Mouse (Mus musculus) Patski (cell line): ENCODE measurements around the gene Col16a1. TPM values are rescaled to one million over a fixed set of nuclear protein-coding genes. Genes with fewer than 3 reads are reported as not detected.

ENCODE experiments used
- ATAC-seq: fragments of 100-300 bp; one replicate; pipeline ENCODE4 v1.8.0; 2021
- CTCF ChIA-PET: fragments of 350-600 bp; sonication (Branson Sonifier 250); formaldehyde crosslinking; loops from one replicate; lab custom pipeline; 2022; ENCODE audit warnings: inconsistent platforms; lab: Charles Lee
- POLR2A ChIA-PET: fragments of 350-600 bp; sonication (Branson Sonifier 250); formaldehyde crosslinking; loops from one replicate; lab custom pipeline; 2022; ENCODE audit warnings: antibody characterized with exemption, inconsistent platforms; lab: Charles Lee
- DNase-seq: peaks from one replicate; pipeline ENCODE4 v3.0.0-alpha.2; 2011; ENCODE audit warnings: low read depth, low spot score
- H3K27me3 ChIP-seq: fragments of 371-371 bp; one replicate; pipeline ENCODE4 v1.5.1; 2021
- CTCF ChIP-seq: fragments of 100-300 bp; IDR thresholded peaks from one replicate; pipeline ENCODE4 v1.5.1; 2021
- in situ Hi-C: fragments of 300-500 bp; cut with MboI; formaldehyde crosslinking; loops from 3 replicates; pipeline ENCODE4 v1.11.1; 2018; ENCODE audit warnings: low pct_unique_long_range_greater_than_20kb, mixed read lengths
- polyA plus RNA-seq: library from polyadenylated mRNA; unstranded; gene quantifications from one replicate; pipeline ENCODE4 v1.2.3, GENCODE M21; 2021

Gene Col16a1
- polyA plus RNA-seq, 1 experiment from 2014 or later, result 0.67 TPM

GRCm38 (mm10) chr4:130017036-130017674, 30.5 kb upstream of the Col16a1 start:
- no peak for TF ChIP-seq CTCF
- ATAC-seq (no peak), DNase-seq (no peak)
- POLR2A ChIA-PET, result no interaction called here
- CTCF ChIA-PET, result no interaction called here
- in situ Hi-C loops, result no loop called here
- no peaks in the 10 kb centered on the region for H3K27me3 ChIP-seq

GRCm38 (mm10) chr4:130022952-130023351, 24.7 kb upstream of the Col16a1 start:
- CTCF ChIA-PET, result no interaction called here
- DNase-seq (no peak), ATAC-seq (no peak)
- POLR2A ChIA-PET, result no interaction called here
- TF ChIP-seq CTCF, result no peak
- H3K27me3 ChIP-seq, result no peaks in the 10 kb centered on the region
- in situ Hi-C loops, result no loop called here

- no peak for TF ChIP-seq CTCF
- in situ Hi-C loops, result no loop called here
- POLR2A ChIA-PET, result no interaction called here
- no peaks in the 10 kb centered on the region for H3K27me3 ChIP-seq
- CTCF ChIA-PET, result no interaction called here
- DNase-seq, result no peak
- ATAC-seq, result no peak
Observed at GRCm38 (mm10) chr4:130023511-130024231, 24.0 kb upstream of the Col16a1 start.

- no peak for ATAC-seq
- no peak for TF ChIP-seq CTCF
- ChIA-PET CTCF (interaction anchor here (1.6 kb wide), 1 partner anchor 66 kb away, joined by 5 read pairs; no protein-coding TSS in a partner anchor), POLR2A (interaction anchor here (0.7 kb wide), 1 partner anchor 43 kb away, joined by 3 read pairs; no protein-coding TSS in a partner anchor)
- in situ Hi-C loops, result no loop called here
- no peaks in the 10 kb centered on the region for H3K27me3 ChIP-seq
- no peak for DNase-seq
Observed at GRCm38 (mm10) chr4:130025544-130025943, 22.1 kb upstream of the Col16a1 start.

- no peaks in the 10 kb centered on the region for H3K27me3 ChIP-seq
- in situ Hi-C loops, result no loop called here
- DNase-seq (no peak), ATAC-seq (no peak)
- ChIA-PET CTCF (no interaction called here), POLR2A (no interaction called here)
- no peak for TF ChIP-seq CTCF
Observed at GRCm38 (mm10) chr4:130031146-130031545, 16.5 kb upstream of the Col16a1 start.

- no peaks in the 10 kb centered on the region for H3K27me3 ChIP-seq
- ChIA-PET CTCF (interaction anchor here (1.0 kb wide), 1 partner anchor 54 kb away, joined by 3 read pairs; no protein-coding TSS in a partner anchor), POLR2A (no interaction called here)
- DNase-seq (no peak), ATAC-seq (no peak)
- in situ Hi-C loops, result no loop called here
- no peak for TF ChIP-seq CTCF
Observed at GRCm38 (mm10) chr4:130033496-130033895, 14.1 kb upstream of the Col16a1 start.

GRCm38 (mm10) chr4:130036112-130036511, 11.5 kb upstream of the Col16a1 start:
- CTCF ChIA-PET, result interaction anchor here (1.1 to 2.4 kb wide), 5 partner anchors 15 to 80 kb away, joined by 3 to 29 read pairs (median 4); no protein-coding TSS in a partner anchor
- TF ChIP-seq CTCF, result no peak
- ATAC-seq, result no peak
- in situ Hi-C loops, result loop anchor here (5.0 kb wide), 2 partner anchors 41 to 151 kb away; no protein-coding TSS in a partner anchor
- H3K27me3 ChIP-seq, result no peaks in the 10 kb centered on the region
- no peak for DNase-seq
- POLR2A ChIA-PET, result interaction anchor here (1.3 kb wide), 1 partner anchor 17 kb away, joined by 3 read pairs; no protein-coding TSS in a partner anchor

GRCm38 (mm10) chr4:130036573-130037401, 10.9 kb upstream of the Col16a1 start:
- DNase-seq (peak; percentile 91), ATAC-seq (peak; percentile 95)
- TF ChIP-seq CTCF, result no peak
- H3K27me3 ChIP-seq, result no peaks in the 10 kb centered on the region
- in situ Hi-C loops, result loop anchor here (5.0 kb wide), 2 partner anchors 41 to 151 kb away; no protein-coding TSS in a partner anchor
- CTCF ChIA-PET, result interaction anchor here (0.8 to 2.4 kb wide), 6 partner anchors 15 to 81 kb away, joined by 3 to 29 read pairs (median 4); no protein-coding TSS in a partner anchor
- POLR2A ChIA-PET, result interaction anchor here (0.7 to 1.3 kb wide), 2 partner anchors 16 to 127 kb away, joined by 3 read pairs; no protein-coding TSS in a partner anchor

- no peak for DNase-seq
- ChIA-PET POLR2A (no interaction called here), CTCF (no interaction called here)
- ATAC-seq, result no peak
- H3K27me3 ChIP-seq, result no peaks in the 10 kb centered on the region
- in situ Hi-C loops, result loop anchor here (5.0 kb wide), 2 partner anchors 38 to 148 kb away; no protein-coding TSS in a partner anchor
- no peak for TF ChIP-seq CTCF
Observed at GRCm38 (mm10) chr4:130039351-130039750, 8.3 kb upstream of the Col16a1 start.

- ChIA-PET CTCF (no interaction called here), POLR2A (no interaction called here)
- TF ChIP-seq CTCF, result no peak
- in situ Hi-C loops, result no loop called here
- ATAC-seq (no peak), DNase-seq (no peak)
- no peaks in the 10 kb centered on the region for H3K27me3 ChIP-seq
Observed at GRCm38 (mm10) chr4:130041076-130041475, 6.6 kb upstream of the Col16a1 start.
